Mouse (Mus musculus) ES-E14 (cell line): ENCODE data around the gene Hspb7.

Experiments used
- CHD2 ChIP-seq: IDR thresholded peaks from 2 replicates; pipeline ENCODE4 v1.6.1; 2014; ENCODE audit warnings: mild to moderate bottlenecking, low read depth, low read length, inconsistent platforms
- HCFC1 ChIP-seq: IDR thresholded peaks from 2 replicates; pipeline ENCODE4 v1.6.1; 2012; ENCODE audit warnings: low read length, inconsistent platforms, borderline replicate concordance; ENCODE audit not compliant: insufficient read depth

DNA sequence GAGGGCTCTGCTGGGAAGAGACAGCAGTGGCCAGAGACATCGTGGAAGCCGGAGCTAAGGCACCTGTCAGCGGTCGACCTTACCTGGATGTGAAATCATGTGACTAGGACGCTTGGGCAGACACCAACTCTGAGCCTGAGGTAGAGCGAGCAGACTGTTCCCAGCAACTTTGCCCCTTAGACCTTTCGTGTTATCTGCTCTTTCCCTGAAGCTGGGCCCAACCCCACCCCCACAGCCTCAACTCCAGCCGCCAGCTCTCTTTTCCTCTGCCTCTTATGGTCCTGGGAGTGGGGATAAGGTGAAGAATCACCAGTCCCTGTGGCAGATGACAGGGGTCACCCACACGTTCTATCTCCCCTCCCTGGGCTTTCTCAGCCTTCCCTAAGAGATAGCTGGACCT lies 307 bp downstream of the Hspb7 start:
- TF ChIP-seq HCFC1 = no peak
- no peak for TF ChIP-seq CHD2
